Mouse (Mus musculus): ENCODE measurements around the gene Psip1. TPM values are rescaled to one million over a fixed set of nuclear protein-coding genes. Genes with fewer than 3 reads are reported as not detected.
"Not testable (repeated sequence)": the region's sequence is repeated elsewhere in the genome, so short reads cannot be mapped to it uniquely, and the experiment has no call there.

The Psip1 gene
- 35.9 and 39.4 TPM in 2 replicates for polyA plus RNA-seq (2012; rRNA removed)

DNA sequence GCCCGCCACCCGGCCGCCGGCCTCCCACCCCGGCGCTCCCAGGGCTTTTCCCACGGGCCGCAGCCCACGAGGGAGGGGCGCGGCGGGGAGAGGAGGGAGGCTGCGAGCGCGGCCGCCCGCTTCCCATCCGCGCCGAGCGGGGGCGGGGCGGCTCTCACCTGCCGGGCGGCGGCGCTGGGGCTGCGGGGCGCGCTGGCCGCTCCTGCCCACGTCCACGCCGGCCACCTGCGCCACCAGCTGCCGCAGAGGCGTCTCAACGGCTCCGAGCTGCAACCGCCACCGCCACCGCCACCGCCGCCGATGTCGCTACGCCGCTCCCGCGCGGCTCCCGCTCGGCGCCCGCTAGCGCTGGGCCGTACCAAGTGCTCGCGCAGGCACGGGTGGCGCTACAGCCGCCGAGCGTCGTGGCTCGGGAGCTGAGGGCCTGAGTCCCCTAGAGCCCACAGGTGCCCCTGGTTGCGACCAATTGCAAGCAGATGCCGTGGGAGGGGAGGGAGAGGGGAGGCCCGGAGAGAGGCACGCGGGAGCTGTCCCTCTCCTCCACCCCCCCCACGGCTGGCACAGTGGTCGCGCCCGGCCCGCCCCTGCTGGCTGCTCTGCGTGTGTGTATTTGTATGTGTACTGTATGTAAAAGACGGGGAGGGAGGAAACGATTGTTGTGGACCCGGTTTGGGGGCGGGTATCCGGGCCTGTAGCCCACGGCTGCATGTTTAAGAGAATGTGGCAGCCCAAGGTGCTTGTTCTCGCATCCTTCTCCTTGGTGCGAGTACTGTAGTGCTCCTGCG lies at the start of gene Psip1:
Gene Psip1 (minus strand): TSS at position 343 of the 785 bp plus-strand sequence.
- peak; percentile 83 for DNase-seq (ENCODE audit: low spot score)

DNA sequence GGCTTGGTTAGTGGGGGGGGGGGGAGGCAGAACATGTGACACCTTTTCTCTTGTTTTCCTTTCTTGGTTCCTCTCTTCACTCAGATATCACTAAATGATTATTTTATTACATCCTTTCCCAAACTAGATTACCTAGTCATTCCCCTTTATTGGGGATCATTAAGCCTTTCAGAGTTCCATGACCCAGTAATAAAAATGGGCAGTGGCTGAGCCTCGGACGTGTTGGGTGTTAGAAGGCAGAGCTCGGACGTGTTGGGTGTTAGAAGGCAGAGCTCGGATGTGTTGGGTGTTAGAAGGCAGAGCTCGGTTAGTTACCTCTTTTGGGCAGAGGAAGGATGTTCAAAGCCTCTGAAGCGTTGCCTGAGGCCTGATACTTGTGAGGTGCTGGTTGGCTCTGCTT lies 47.8 kb upstream of the Psip1 start:
- DNase-seq (ENCODE audit: low spot score): no peak

DNA sequence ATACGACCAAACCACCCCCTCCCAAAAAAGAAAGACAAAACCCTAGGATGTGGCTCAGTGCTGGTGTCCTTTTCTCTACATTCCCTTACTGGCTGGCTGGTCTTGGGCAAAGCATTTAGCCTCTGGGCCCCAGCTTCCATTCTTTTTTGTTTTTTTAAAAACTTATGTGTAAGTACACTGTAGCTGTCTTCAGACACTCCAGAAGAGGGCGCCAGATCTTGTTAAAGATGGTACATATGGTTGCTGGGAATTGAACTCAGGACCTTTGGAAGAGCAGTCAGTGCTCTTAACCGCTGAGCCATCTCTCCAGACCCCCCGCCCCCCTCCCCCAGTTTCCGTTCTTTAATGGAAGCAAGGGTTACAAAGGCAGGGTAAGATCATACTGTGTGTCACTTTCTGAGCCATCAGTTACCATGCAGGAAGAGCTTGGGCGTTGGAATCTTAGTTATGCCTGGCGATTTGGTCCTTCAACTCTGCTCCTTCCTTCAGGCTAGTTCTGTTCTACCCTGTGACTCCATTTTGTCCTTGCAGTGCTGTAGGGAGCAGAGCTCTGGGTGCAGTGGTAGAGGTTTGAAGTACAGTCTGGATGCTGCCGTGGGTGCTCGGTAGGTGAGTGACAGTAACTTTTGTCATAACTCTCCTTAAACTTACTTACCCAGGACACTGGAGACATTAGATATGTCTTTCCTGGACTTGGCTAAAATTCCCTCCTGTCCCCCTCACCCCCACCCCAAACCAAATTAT lies 47.1 kb upstream of the Psip1 start:
- DNase-seq (ENCODE audit: low spot score): no peak

DNA sequence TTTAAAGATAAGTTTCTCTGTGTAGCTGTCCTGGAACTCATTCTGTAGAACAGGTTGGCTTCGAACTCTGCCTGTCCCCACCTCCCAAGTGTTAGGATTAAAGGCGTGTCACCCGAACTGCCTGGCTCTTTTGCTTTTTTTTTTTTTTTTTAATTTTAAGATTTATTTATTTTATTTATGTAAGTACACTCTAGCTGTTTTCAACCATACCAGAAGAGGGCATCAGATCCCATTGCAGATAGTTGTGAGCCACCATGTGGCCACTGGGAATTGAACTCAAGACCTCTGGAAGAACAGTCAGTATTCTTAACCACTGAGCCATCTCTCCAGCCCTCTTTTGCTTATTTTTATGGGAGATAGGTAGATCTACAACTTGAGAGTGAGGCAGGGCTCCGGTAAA lies 43.8 kb upstream of the Psip1 start:
- DNase-seq (ENCODE audit: low spot score): not testable (repeated sequence)

DNA sequence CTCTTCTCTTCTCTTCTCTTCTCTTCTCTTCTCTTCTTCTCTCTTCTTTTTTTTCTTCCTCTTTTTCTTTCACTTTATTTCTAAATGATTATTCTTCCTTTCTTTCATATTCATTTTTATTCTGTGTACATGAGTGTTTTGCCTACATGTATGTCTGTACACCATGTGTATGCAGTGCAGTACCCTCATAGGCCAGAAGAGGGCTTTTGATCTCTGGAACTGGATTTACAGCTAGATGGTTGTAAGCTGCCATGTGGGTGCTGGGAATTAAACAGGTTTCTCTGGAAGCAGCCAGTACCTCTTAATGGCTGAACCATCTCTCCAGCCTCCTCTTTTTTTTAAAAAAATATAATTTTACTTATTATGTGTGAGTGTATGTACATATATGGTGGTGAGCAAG lies 41.7 kb upstream of the Psip1 start:
- DNase-seq (ENCODE audit: low spot score): no peak

DNA sequence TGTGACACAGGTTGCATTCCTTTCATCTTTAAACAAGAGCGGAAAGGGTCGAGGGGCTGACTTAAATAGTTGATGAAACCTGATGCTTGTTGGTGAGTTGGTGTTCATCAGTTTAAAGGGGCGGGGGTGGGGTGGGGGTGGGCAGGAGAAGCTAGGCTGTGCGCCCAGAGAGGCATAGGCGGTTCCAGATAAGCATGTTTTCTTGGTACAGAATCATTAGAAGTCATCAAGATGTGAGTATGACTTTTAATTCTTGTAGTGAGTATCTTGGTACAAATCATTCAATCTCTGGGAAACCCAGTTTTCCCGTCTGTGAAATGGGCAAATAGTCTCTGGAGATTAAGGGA lies 40.7 kb upstream of the Psip1 start:
- no peak for DNase-seq (ENCODE audit: low spot score)

DNA sequence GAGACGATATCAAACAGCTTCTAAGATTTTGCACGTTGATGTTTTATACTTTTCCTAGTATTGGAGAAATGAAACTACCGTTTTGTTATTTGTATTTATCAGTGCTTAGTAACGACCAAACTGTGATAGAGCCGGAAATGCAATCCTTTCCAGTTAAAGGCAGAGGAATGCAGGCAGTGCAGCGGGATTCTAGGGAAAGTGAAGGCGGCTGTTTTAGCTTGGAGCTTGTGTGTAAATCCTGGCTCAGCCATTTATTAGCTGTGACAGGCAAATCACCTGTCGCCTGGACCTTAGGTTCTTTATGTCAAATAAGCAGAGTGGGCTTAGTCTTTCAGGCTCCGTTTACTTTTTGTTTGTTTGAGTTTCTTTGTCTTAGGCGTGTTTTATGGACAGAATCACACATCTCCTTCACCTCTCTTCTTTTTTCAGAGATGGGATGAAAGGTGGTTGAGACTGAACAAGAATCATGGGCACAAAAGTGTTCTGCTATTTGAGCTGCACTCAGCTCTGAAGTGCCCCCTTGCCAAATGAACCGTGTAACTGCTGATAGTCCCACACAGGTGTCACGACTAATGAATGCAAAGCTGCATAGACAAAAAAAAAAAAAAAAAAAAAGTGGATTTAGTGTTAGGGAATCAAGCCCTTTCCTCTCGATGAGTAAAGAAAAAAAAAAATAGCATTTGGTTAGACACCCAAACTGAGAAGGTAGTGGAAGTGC lies 40.2 kb upstream of the Psip1 start:
- DNase-seq (ENCODE audit: low spot score): no peak

DNA sequence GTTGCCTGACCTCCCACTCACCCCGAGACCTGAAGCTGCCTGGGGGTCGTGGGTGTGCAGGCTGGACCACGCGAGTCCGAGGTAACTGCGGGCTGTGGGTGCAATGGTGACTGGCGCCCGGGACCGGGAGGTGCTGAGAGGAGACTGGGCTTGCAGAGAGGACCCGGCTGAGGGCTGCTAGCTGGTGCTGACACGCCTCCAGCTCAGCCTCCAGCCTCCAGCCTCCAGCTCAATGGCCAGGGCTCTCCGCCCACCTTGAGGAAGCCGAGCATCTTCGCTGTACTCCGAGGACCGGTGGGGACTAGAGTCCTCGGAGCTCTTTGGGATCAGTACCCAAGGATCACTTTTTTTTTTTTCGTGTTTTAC lies 39.4 kb upstream of the Psip1 start:
- no peak for DNase-seq (ENCODE audit: low spot score)

DNA sequence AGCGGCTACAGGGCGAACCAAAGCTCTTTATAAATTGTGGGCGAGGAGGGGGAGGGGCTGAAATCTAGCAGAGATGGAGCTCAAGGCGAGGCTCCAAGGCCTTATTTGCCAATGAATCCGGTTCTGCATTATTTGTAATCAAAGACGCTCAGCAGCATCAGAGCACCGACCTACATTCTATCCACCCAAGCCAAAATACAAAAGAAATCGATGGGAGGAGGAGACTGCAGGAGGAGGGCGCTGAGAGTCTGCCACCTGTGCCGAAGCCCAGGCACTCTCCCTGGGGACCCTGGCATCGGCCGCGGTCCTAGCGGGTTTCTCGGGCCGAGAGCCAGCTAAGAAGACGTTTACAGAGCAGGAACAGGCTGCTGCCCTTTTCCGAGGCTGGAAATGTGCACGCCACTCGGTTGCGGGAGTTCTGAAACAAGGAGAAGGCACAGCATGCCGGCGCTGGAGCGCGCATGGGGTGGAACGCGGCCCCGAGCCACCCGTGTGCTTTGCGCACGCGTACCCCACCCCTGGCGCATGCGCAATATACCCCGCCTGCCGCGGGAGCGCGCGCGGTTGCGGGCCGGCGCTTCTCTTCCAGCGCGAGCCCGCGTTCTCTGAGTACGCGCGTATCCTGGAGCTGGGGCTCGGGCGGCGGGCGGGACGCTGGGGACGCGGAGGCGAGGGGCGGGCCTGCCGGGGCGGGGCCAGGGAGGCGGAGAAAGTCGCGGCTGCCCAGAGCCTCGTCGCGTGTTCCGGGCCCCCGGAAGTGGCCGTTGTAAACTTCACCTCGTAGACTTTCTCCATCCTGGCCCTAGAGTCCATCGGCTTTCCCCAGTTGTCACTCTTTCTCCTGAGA lies 38.8 kb upstream of the Psip1 start, which contains the start of gene Ccdc171:
Gene Ccdc171 (plus strand): TSS at position 703 of the 847 bp plus-strand sequence.
- peak; percentile 89 for DNase-seq (ENCODE audit: low spot score)

DNA sequence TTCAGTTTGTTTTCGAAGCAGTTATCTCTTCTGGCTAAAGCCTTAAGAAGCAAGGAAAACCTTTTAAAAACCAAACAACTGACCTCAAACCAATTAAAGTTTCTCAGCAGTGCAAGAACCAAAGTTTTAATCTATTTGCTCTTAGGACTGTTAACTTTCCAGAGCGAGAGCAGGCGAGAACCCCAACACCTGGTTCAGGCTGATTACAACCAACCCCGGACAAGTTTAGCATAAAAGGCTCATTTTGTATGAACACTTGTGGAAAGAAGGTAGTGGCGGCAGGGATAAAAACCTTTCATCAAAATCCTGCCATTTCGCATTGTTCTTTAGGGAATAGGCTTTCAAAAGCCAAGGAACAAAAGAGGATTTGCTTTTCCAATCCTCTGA lies 38.2 kb upstream of the Psip1 start:
- DNase-seq (ENCODE audit: low spot score): no peak

DNA sequence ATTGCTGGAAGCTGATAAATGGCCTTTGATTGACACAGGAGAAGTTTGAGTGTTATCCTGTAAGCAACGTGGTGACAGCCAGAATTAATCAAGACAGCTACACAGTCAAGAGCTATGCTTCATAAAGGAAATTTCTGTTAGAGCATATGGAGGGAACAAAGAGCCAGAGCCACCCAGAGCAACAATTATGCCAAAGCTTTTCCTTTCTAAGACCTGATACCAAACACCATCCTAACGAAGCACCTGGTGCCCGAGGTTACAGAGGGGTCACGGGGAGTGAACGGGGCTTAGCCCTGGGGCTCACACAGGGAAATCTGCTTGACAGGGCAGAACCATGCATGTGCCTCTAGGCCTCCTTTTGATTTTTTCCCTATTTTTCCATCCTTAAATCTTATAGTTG lies 35.8 kb upstream of the Psip1 start:
- DNase-seq (ENCODE audit: low spot score): no peak

DNA sequence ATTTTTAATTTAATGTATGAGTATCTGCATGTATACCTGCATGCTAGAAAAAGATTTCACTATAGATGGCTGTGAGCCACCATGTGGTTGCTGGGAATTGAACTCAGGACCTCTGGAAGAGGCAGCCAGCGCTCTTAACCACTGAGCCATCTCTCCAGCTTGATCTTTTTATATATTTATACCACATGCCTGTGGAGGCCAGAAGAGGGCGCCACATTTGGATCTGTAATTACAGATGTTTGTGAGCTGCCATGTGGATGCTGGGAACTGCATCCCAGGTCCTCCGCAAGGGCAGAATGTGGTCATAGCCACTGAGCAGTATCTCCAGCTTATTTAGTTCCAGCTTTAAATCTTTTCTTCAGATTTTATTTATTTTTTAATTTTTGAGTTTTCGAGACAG lies 34.0 kb upstream of the Psip1 start:
- DNase-seq (ENCODE audit: low spot score): no peak

DNA sequence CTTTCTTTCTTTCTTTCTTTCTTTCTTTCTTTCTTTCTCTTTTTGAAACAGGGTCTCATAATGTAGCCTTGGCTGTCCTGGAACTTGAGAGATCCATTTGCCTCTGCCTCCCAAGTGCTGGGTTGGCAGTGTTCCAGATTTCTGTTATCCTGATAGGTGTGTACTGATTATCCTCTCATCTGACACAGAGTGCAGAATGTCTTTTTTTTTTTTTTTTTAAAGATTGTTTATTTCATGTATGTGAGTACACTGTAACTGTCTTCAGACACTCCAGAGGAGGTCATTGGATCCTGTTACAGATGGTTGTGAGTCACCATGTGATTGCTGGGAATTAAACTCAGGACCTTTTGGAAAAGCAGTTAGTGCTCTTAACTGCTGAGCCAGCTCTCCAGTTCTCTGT lies 33.5 kb upstream of the Psip1 start:
- no peak for DNase-seq (ENCODE audit: low spot score)

DNA sequence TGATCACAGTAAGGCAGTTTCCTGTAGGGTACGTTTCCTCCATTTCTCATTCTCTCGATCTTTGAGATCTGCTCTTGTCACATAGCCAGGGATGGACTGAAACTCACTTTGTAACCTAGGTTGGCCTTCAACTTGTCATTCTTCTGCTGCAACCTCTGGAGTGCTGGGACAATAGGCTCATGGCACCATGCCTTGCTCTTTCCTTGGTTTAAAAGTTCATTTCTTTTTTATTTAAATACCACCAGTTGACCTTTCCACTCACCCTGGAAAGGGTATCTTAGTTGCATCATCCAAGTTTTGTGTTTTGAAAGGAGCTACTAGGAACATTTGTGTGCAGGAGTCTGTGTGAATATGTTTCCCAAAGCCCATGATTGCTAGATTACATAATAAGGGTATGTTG lies 32.9 kb upstream of the Psip1 start:
- DNase-seq (ENCODE audit: low spot score): no peak

DNA sequence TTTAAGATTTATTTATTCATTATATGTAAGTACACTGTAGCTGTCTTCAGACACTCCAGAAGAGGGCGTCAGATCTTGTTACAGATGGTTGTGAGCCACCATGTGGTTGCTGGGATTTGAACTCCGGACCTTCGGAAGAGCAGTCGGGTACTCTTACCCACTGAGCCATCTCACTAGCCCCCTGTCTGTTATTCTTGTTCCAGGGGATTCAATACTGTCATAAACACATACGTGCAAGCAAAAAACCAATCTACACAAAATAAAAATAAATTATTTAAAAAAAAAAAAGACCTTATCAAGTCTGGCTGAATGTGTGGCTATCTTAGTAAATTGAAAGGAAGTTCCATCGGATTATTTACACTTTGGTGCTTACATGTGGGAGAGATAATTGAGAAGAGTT lies 29.9 kb upstream of the Psip1 start:
- DNase-seq (ENCODE audit: low spot score): not testable (repeated sequence)

DNA sequence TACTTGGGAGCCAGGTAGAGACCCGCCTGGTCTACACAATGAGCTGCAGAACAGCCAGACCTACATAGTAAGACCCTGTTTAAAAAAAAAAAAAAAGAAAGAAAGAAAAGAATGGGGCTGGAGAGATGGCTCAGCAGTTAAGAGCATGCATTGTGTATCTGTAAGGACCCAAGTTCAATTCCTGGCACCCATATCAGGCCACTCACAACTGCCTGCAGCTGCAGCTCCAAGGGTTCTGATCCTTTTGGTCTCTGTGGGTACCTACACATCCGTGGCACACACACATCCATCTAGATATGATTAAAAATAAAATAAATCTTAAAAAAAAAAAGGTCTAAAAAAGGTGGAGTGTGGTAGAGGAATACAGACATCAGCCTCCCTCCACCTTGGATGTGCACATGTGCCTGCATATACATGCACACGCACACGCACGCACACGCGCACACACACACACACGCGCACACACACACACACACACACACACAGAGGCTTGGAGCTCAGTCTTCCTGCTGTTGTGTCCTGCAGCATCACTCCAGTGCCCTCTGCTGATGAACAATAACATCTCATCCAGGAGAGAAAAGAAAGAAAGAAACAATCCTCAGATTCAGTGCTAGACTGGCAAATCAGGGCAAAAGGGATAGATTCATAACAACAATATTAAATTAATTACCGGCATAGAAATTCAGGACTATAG lies 28.9 kb upstream of the Psip1 start:
- DNase-seq (ENCODE audit: low spot score): no peak

DNA sequence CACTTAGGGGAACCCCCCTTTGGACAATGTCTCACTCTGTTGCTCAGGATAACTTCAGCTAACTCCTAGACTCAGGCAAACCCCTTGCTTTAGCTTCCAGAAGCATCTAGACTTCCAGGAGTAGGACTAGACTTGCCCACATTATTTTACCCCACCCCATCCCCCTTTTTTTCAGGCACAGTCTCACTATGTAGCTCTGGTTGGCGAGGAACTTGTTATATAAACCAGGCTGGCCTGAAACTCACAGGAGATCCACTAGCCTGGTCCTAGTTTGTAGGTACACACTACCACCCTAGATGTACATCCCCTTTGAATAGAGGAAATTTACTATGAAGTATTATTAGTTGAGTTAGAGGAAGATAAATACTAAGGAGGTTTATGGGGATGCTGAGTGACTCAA lies 27.9 kb upstream of the Psip1 start:
- DNase-seq (ENCODE audit: low spot score): no peak

DNA sequence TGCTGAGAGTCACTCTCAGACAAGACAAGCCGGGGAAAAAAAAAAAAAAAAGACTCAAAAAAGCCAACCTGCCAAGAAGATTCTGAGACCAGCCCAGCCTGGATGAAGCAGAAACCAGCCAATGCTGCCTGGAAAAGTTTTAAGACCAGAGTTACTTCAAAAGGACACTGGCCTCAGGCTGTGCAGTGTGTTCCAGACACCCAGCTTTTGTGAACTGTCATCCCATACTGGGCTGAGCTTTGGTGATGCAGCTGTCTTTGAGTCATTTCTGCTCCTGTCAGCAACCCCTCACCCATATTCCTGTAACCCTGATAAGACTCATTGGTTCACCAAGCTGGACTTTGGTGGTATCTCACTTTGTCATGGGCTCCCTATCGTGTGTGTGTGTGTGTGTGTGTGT lies 26.4 kb upstream of the Psip1 start:
- no peak for DNase-seq (ENCODE audit: low spot score)

DNA sequence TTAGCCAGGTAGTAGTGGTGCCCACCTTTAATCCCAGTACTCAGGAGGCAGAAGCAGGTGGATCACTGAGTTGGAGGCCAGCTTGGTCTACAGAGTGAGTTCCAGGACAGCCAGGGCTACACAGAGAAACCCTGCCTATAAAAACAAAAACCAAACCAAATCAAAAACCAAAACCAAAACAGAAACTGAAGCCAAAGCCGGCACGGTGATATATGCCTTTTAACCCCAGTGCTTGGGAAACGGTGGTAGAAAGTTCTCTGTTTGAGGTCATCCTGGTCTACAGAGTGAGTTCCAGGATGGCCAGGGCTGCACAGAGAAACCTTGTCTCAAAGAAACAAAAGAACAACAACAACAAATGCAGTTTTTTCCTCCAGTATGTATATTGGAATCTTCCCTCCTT lies 26.0 kb upstream of the Psip1 start:
- no peak for DNase-seq (ENCODE audit: low spot score)

DNA sequence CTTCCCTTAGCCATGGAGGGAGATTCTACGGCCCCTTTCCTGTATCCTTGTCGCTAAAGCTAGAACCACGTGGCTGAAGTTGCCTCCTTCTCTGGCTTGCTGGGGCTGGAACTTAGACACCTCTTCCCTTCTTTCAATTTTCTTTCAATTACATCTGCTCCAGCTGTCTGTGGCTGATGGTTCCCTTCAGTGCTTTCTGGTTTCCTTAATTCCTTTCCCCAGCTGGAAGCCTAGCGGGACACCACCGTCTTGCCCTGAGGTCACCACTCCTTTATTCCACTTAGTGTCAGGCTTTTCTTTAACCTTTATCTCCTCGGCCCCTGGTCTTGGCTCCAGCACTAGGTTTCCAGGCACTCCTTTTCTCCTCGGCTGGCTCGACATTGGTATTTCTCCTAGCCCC lies 24.8 kb upstream of the Psip1 start:
- DNase-seq (ENCODE audit: low spot score): no peak

DNA sequence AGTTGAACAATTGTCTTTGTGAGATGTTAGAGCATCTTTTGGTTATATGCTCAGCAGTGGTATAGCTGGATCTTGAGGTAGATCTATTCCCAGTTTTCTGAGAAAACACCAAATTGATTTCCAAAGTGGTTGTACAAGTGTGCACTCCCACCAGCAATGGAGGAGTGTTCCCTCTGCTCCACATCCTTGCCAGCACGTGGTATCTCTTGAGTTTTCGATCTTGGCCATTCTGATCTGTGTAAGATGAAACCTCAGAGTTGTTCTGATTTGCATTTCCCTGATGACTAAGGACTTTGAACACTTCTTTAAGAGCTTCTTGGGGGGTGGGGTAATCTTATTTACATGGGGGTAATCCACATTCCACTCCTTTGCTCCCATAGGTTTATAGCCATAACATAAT lies 23.3 kb upstream of the Psip1 start:
- no peak for DNase-seq (ENCODE audit: low spot score)
